Mouse (Mus musculus): ENCODE measurements at regions not wholly inside any gene's neighbourhood (a gene's known extent, or its start where the extent isn't known, plus 50 kb on each side); places are given as distances from the start of the nearest gene placed in this dataset.

DNA sequence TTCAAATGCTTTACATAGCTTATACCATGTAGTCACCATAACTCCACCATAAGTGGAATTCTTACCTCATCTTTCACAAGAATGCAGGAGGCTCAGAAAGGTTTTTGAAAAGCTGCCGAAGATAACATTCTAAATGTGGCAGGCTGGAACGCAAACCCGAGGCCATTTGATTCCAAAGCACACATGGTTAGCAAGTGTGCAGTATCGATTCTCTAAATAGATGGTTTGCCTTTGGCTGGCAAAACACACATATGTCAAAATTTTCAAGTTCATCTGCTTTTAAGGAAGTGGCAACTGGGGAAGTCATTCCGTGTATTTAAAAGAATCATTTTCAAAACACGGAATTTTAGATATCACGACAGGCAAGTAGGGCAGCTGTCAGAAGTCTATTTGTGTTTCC is 609.8 kb downstream of the Actr3 start:
- H3K9ac ChIP-seq (replicated peaks; ENCODE audit: low read length) = no peak overlapping the region
- H3K36me3 ChIP-seq (ENCODE audit: control insufficient read depth, insufficient read depth, low read length) = no peaks in the 10 kb centered on the region
- H3K27ac ChIP-seq (replicated peaks; ENCODE audit: low read depth, low read length) = no peak overlapping the region
- no peaks in the 10 kb centered on the region for H3K27me3 ChIP-seq (ENCODE audit: control insufficient read depth, insufficient read depth, low read length)
- H3K4me1 ChIP-seq (ENCODE audit: control insufficient read depth, insufficient read depth, low read length) = no peaks in the 10 kb centered on the region
- WGBS = 94% methylated on average over 7 of the region's 7 CpGs
- no peak for DNase-seq
- no peak overlapping the region for H3K4me2 ChIP-seq (ENCODE audit: low read length)
- no peak for ATAC-seq (ENCODE audit: low FRiP score, low TSS enrichment)
- no peak overlapping the region for H3K4me3 ChIP-seq (replicated peaks; ENCODE audit: low read depth, low read length)
- no peaks in the 10 kb centered on the region for H3K9me3 ChIP-seq (ENCODE audit: control insufficient read depth, low read length)

- no peaks in the 10 kb centered on the region for H3K27me3 ChIP-seq (ENCODE audit: control insufficient read depth, insufficient read depth, low read length)
- H3K4me2 ChIP-seq (ENCODE audit: low read length) = no peak overlapping the region
- DNase-seq = no peak
- H3K27ac ChIP-seq (replicated peaks; ENCODE audit: low read depth, low read length) = no peak overlapping the region
- no peak for ATAC-seq (ENCODE audit: low FRiP score, low TSS enrichment)
- H3K36me3 ChIP-seq (ENCODE audit: control insufficient read depth, insufficient read depth, low read length) = no peaks in the 10 kb centered on the region
- WGBS = 70% methylated on average over 2 of the region's 2 CpGs
- no peak overlapping the region for H3K4me3 ChIP-seq (replicated peaks; ENCODE audit: low read depth, low read length)
- H3K9ac ChIP-seq (replicated peaks; ENCODE audit: low read length) = no peak overlapping the region
- H3K9me3 ChIP-seq (ENCODE audit: control insufficient read depth, low read length) = no peaks in the 10 kb centered on the region
- no peaks in the 10 kb centered on the region for H3K4me1 ChIP-seq (ENCODE audit: control insufficient read depth, insufficient read depth, low read length)
These were observed 642.5 kb downstream of the Actr3 start for GRCm38 (mm10) chr1:124793026-124793425.

- H3K36me3 ChIP-seq (ENCODE audit: control insufficient read depth, insufficient read depth, low read length) = no peaks in the 10 kb centered on the region
- no peak overlapping the region for H3K27ac ChIP-seq (replicated peaks; ENCODE audit: low read depth, low read length)
- no peaks in the 10 kb centered on the region for H3K9me3 ChIP-seq (ENCODE audit: control insufficient read depth, low read length)
- no peak for DNase-seq
- no peak for ATAC-seq (ENCODE audit: low FRiP score, low TSS enrichment)
- WGBS = 73% methylated on average over 2 of the region's 2 CpGs
- no peaks in the 10 kb centered on the region for H3K27me3 ChIP-seq (ENCODE audit: control insufficient read depth, insufficient read depth, low read length)
- no peak overlapping the region for H3K4me2 ChIP-seq (ENCODE audit: low read length)
- no peaks in the 10 kb centered on the region for H3K4me1 ChIP-seq (ENCODE audit: control insufficient read depth, insufficient read depth, low read length)
- H3K4me3 ChIP-seq (replicated peaks; ENCODE audit: low read depth, low read length) = no peak overlapping the region
- H3K9ac ChIP-seq (replicated peaks; ENCODE audit: low read length) = no peak overlapping the region
These were observed 644.9 kb downstream of the Actr3 start for GRCm38 (mm10) chr1:124790646-124791045.

- Histone ChIP-seq H3K9ac (replicated peaks; ENCODE audit: low read length) (no peak overlapping the region), H3K4me1 (ENCODE audit: control insufficient read depth, insufficient read depth, low read length) (no peaks in the 10 kb centered on the region), H3K9me3 (ENCODE audit: control insufficient read depth, low read length) (no peaks in the 10 kb centered on the region), H3K36me3 (ENCODE audit: control insufficient read depth, insufficient read depth, low read length) (no peaks in the 10 kb centered on the region), H3K27me3 (ENCODE audit: control insufficient read depth, insufficient read depth, low read length) (no peaks in the 10 kb centered on the region), H3K4me2 (ENCODE audit: low read length) (no peak overlapping the region), H3K27ac (replicated peaks; ENCODE audit: low read depth, low read length) (no peak overlapping the region), H3K4me3 (replicated peaks; ENCODE audit: low read depth, low read length) (no peak overlapping the region)
- 86% methylated on average over 3 of the region's 3 CpGs for WGBS
- DNase-seq = no peak
- ATAC-seq (ENCODE audit: low FRiP score, low TSS enrichment) = no peak
These were observed 645.4 kb downstream of the Actr3 start for GRCm38 (mm10) chr1:124790130-124790529.

DNA sequence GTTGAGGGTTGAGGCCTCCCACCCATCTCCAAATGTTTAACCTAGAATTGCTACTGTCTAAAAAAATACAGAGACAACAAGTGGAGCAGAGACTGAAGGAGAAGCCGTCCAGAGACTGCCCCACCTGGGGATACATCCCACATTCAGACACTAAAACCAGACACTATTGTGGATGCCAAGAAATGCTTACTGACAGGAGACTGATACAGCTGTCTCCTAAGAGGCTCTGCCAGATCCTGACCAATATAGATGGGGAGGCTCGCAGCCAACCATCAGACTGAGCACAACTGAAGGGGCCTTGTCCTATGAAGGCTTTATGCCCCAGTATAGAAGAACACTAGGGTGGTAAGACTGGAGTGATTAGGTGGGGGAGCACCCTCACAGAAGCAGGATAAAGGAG is 652.5 kb downstream of the Actr3 start:
- Histone ChIP-seq H3K27me3 (ENCODE audit: control insufficient read depth, insufficient read depth, low read length) (no peaks in the 10 kb centered on the region), H3K9ac (replicated peaks; ENCODE audit: low read length) (no peak overlapping the region), H3K4me2 (ENCODE audit: low read length) (no peak overlapping the region), H3K9me3 (ENCODE audit: control insufficient read depth, low read length) (no peaks in the 10 kb centered on the region), H3K27ac (replicated peaks; ENCODE audit: low read depth, low read length) (no peak overlapping the region), H3K4me3 (replicated peaks; ENCODE audit: low read depth, low read length) (no peak overlapping the region), H3K4me1 (ENCODE audit: control insufficient read depth, insufficient read depth, low read length) (no peaks in the 10 kb centered on the region), H3K36me3 (ENCODE audit: control insufficient read depth, insufficient read depth, low read length) (no peaks in the 10 kb centered on the region)
- WGBS = 82% methylated on average over 2 of the region's 2 CpGs
- DNase-seq = no peak
- no peak for ATAC-seq (ENCODE audit: low FRiP score, low TSS enrichment)

GRCm38 (mm10) chr1:124777685-124778084 is 657.8 kb downstream of the Actr3 start:
- ATAC-seq (ENCODE audit: low FRiP score, low TSS enrichment) = no peak
- no peaks in the 10 kb centered on the region for H3K27me3 ChIP-seq (ENCODE audit: control insufficient read depth, insufficient read depth, low read length)
- WGBS = 94% methylated on average over 2 of the region's 2 CpGs
- no peak overlapping the region for H3K9ac ChIP-seq (replicated peaks; ENCODE audit: low read length)
- H3K9me3 ChIP-seq (ENCODE audit: control insufficient read depth, low read length) = no peaks in the 10 kb centered on the region
- H3K36me3 ChIP-seq (ENCODE audit: control insufficient read depth, insufficient read depth, low read length) = no peaks in the 10 kb centered on the region
- no peaks in the 10 kb centered on the region for H3K4me1 ChIP-seq (ENCODE audit: control insufficient read depth, insufficient read depth, low read length)
- no peak overlapping the region for H3K27ac ChIP-seq (replicated peaks; ENCODE audit: low read depth, low read length)
- no peak for DNase-seq
- H3K4me2 ChIP-seq (ENCODE audit: low read length) = no peak overlapping the region
- H3K4me3 ChIP-seq (replicated peaks; ENCODE audit: low read depth, low read length) = no peak overlapping the region

GRCm38 (mm10) chr1:124756721-124757120 is 678.8 kb downstream of the Actr3 start:
- Histone ChIP-seq H3K27me3 (ENCODE audit: control insufficient read depth, insufficient read depth, low read length) (no peaks in the 10 kb centered on the region), H3K4me1 (ENCODE audit: control insufficient read depth, insufficient read depth, low read length) (no peaks in the 10 kb centered on the region), H3K36me3 (ENCODE audit: control insufficient read depth, insufficient read depth, low read length) (no peaks in the 10 kb centered on the region), H3K9ac (replicated peaks; ENCODE audit: low read length) (no peak overlapping the region), H3K9me3 (ENCODE audit: control insufficient read depth, low read length) (no peaks in the 10 kb centered on the region), H3K4me3 (replicated peaks; ENCODE audit: low read depth, low read length) (no peak overlapping the region), H3K4me2 (ENCODE audit: low read length) (no peak overlapping the region), H3K27ac (replicated peaks; ENCODE audit: low read depth, low read length) (no peak overlapping the region)
- ATAC-seq (ENCODE audit: low FRiP score, low TSS enrichment) = no peak
- DNase-seq = no peak

DNA sequence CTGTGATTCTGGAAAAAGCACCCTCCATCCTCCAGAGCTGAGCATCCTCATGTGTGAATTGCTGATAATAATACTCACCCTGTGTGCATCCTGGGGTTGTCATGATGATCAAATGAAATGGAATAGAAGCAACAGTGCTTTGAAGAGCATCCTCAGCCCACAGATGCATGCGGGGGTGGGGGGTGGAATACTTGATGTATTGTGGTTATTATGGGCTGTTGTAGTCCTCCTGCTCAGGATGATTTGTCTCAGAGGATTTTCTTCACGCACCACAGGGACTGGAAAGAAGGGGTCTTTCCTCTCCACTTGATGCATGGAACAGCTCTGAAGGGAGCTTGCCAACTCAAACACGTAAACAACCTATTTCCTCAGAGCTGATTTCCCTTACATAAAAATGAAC is 694.4 kb upstream of the Dpp10 start:
- WGBS = 63% methylated on average over 3 of the region's 3 CpGs

GRCm38 (mm10) chr1:124730364-124730763 is 685.0 kb upstream of the Dpp10 start:
- H3K4me2 ChIP-seq (ENCODE audit: low read length) = no peak overlapping the region
- no peak for DNase-seq
- no peaks in the 10 kb centered on the region for H3K4me1 ChIP-seq (ENCODE audit: control insufficient read depth, insufficient read depth, low read length)
- no peak overlapping the region for H3K9ac ChIP-seq (replicated peaks; ENCODE audit: low read length)
- no peaks in the 10 kb centered on the region for H3K9me3 ChIP-seq (ENCODE audit: control insufficient read depth, low read length)
- ATAC-seq (ENCODE audit: low FRiP score, low TSS enrichment) = no peak
- H3K27ac ChIP-seq (replicated peaks; ENCODE audit: low read depth, low read length) = no peak overlapping the region
- no peaks in the 10 kb centered on the region for H3K36me3 ChIP-seq (ENCODE audit: control insufficient read depth, insufficient read depth, low read length)
- no peaks in the 10 kb centered on the region for H3K27me3 ChIP-seq (ENCODE audit: control insufficient read depth, insufficient read depth, low read length)
- no peak overlapping the region for H3K4me3 ChIP-seq (replicated peaks; ENCODE audit: low read depth, low read length)

More for the DNA sequence above, 694.4 kb upstream of the Dpp10 start:
- Histone ChIP-seq H3K27ac (replicated peaks; ENCODE audit: low read depth, low read length) (no peak overlapping the region), H3K27me3 (ENCODE audit: control insufficient read depth, insufficient read depth, low read length) (no peaks in the 10 kb centered on the region), H3K9me3 (ENCODE audit: control insufficient read depth, low read length) (no peaks in the 10 kb centered on the region), H3K4me3 (replicated peaks; ENCODE audit: low read depth, low read length) (no peak overlapping the region), H3K36me3 (ENCODE audit: control insufficient read depth, insufficient read depth, low read length) (no peaks in the 10 kb centered on the region), H3K4me1 (ENCODE audit: control insufficient read depth, insufficient read depth, low read length) (no peaks in the 10 kb centered on the region), H3K9ac (replicated peaks; ENCODE audit: low read length) (no peak overlapping the region), H3K4me2 (ENCODE audit: low read length) (no peak overlapping the region)
- ATAC-seq (ENCODE audit: low FRiP score, low TSS enrichment) = peak; percentile 27; the same call in 1 of the 2 replicates
- peak; percentile 6 for DNase-seq

Data from midbrain, embryonic 14.5 days (tissue).